Mouse (Mus musculus) thymus, adult 2 months (tissue): ENCODE measurements around the gene Fam107b. TPM values are rescaled to one million over a fixed set of nuclear protein-coding genes. Genes with fewer than 3 reads are reported as not detected.
"Not testable (repeated sequence)": the region's sequence is repeated elsewhere in the genome, so short reads cannot be mapped to it uniquely, and the experiment has no call there.

Experiments
- DNase-seq: peaks from one replicate; pipeline ENCODE4 v3.0.0; 2021
- H3K27ac ChIP-seq: fragments of 200-500 bp; 2 replicates; pipeline ENCODE4 v1.5.1; 2012; ENCODE audit warnings: low read length, control low read depth; ENCODE audit not compliant: control insufficient read depth, insufficient read depth
- H3K27me3 ChIP-seq: fragments of 200-500 bp; 2 replicates; pipeline ENCODE4 v1.6.1; 2012; ENCODE audit warnings: mild to moderate bottlenecking, low read length, moderate library complexity, mixed read lengths; ENCODE audit not compliant: control insufficient read depth, insufficient read depth
- H3K36me3 ChIP-seq: fragments of 200-500 bp; 2 replicates; pipeline ENCODE4 v1.6.1; 2012; ENCODE audit warnings: mild to moderate bottlenecking, low read length, moderate library complexity; ENCODE audit not compliant: control insufficient read depth, insufficient read depth
- H3K4me1 ChIP-seq: fragments of 200-500 bp; replicated peaks from 2 replicates; pipeline ENCODE4 v1.6.1; 2012; ENCODE audit warnings: low read length; ENCODE audit not compliant: control insufficient read depth, insufficient read depth
- H3K4me3 ChIP-seq: fragments of 200-500 bp; 2 replicates; pipeline ENCODE4 v1.5.1; 2012; ENCODE audit warnings: mild to moderate bottlenecking, low read length, control low read depth, moderate library complexity; ENCODE audit not compliant: control insufficient read depth, insufficient read depth
- CTCF ChIP-seq: fragments of 200-500 bp; IDR thresholded peaks from 2 replicates; pipeline ENCODE4 v1.5.1; 2012; ENCODE audit warnings: mild to moderate bottlenecking, control low read depth, low read length, moderate library complexity, borderline replicate concordance; ENCODE audit not compliant: control insufficient read depth, poor library complexity, insufficient read depth; ENCODE audit errors: extremely low read depth
- POLR2A ChIP-seq: fragments of 200-500 bp; IDR thresholded peaks from 2 replicates; pipeline ENCODE4 v1.6.1; 2012; ENCODE audit warnings: mild to moderate bottlenecking, low read length, control low read depth, moderate library complexity; ENCODE audit not compliant: control insufficient read depth, poor library complexity, insufficient read depth; ENCODE audit errors: extremely low read depth
- WGBS: fragments of 180-500 bp; shearing (Covaris S2); methylation state at CpG from one replicate; pipeline ENCODE4 v1.1.7; 2018; 5-methylcytosine and 5-hydroxymethylcytosine counted together
- polyA plus RNA-seq: library from polyadenylated mRNA; depleted of rRNA; stranded (reverse); fragments of >200 nt; gene quantifications from 2 replicates; pipeline ENCODE4 v1.2.3, GENCODE M21; 2012

The Fam107b gene
- polyA plus RNA-seq, 1 experiment, result 81.3 TPM

- Histone ChIP-seq H3K27me3 (no peaks in the 10 kb centered on the region), H3K27ac (no peak overlapping the region), H3K4me3 (no peak overlapping the region), H3K36me3 (no peaks in the 10 kb centered on the region), H3K4me1 (no peaks in the 10 kb centered on the region)
- no peak for TF ChIP-seq POLR2A
- no peak for TF ChIP-seq CTCF
- whole genome bisulfite sequencing, result 86% methylated on average over 4 of the region's 4 CpGs
- DNase-seq, result no peak
Measured at GRCm38 (mm10) chr2:3690221-3690620, 119.9 kb downstream of the Fam107b start.

- 99% methylated on average over 2 of the region's 2 CpGs for WGBS
Measured at GRCm38 (mm10) chr2:3692833-3693232, 122.5 kb downstream of the Fam107b start.

GRCm38 (mm10) chr2:3695900-3696299 lies 125.6 kb downstream of the Fam107b start:
- Histone ChIP-seq H3K4me3 (no peak overlapping the region), H3K4me1 (peaks cover 4% of the 10 kb centered on the region; the same call in 1 of the 2 replicates), H3K27me3 (no peaks in the 10 kb centered on the region; the same call in 1 of the 2 replicates), H3K27ac (no peak overlapping the region), H3K36me3 (no peaks in the 10 kb centered on the region)
- TF ChIP-seq POLR2A (no peak), CTCF (no peak)
- DNase-seq, result no peak
- 97% methylated on average over 5 of the region's 5 CpGs for WGBS

More at GRCm38 (mm10) chr2:3692833-3693232, 122.5 kb downstream of the Fam107b start:
- Histone ChIP-seq H3K27me3 (no peaks in the 10 kb centered on the region), H3K4me3 (no peak overlapping the region), H3K36me3 (no peaks in the 10 kb centered on the region), H3K4me1 (no peaks in the 10 kb centered on the region), H3K27ac (no peak overlapping the region)
- TF ChIP-seq CTCF, result no peak
- no peak for TF ChIP-seq POLR2A
- DNase-seq, result no peak

GRCm38 (mm10) chr2:3700368-3700767 lies 130.1 kb downstream of the Fam107b start:
- Histone ChIP-seq H3K36me3 (no peaks in the 10 kb centered on the region), H3K27ac (no peak overlapping the region), H3K4me3 (no peak overlapping the region), H3K4me1 (peaks cover 16% of the 10 kb centered on the region), H3K27me3 (no peaks in the 10 kb centered on the region; the same call in 1 of the 2 replicates)
- TF ChIP-seq CTCF (no peak), POLR2A (no peak)
- 32% methylated on average over 1 of the region's 1 CpGs for WGBS
- DNase-seq, result no peak

GRCm38 (mm10) chr2:3702640-3703190 lies 132.4 kb downstream of the Fam107b start:
- Histone ChIP-seq H3K4me3 (no peak overlapping the region), H3K36me3 (no peaks in the 10 kb centered on the region), H3K4me1 (peaks cover 16% of the 10 kb centered on the region), H3K27me3 (no peaks in the 10 kb centered on the region; the same call in 1 of the 2 replicates), H3K27ac (no peak overlapping the region)
- DNase-seq, result no peak
- 87% methylated on average over 7 of the region's 7 CpGs for WGBS
- TF ChIP-seq POLR2A, result no peak
- no peak for TF ChIP-seq CTCF

GRCm38 (mm10) chr2:3703806-3704205 lies 133.5 kb downstream of the Fam107b start:
- TF ChIP-seq POLR2A (no peak), CTCF (no peak)
- WGBS, result 21% methylated on average over 2 of the region's 2 CpGs
- no peak for DNase-seq
- Histone ChIP-seq H3K4me1 (peaks cover 16% of the 10 kb centered on the region), H3K27me3 (no peaks in the 10 kb centered on the region; the same call in 1 of the 2 replicates), H3K36me3 (no peaks in the 10 kb centered on the region), H3K27ac (no peak overlapping the region), H3K4me3 (no peak overlapping the region)

- peaks cover 12% of the 10 kb centered on the region for H3K4me1 ChIP-seq
- DNase-seq, result no peak
- H3K4me3 ChIP-seq, result no peak overlapping the region
- no peaks in the 10 kb centered on the region for H3K36me3 ChIP-seq
- WGBS, result 77% methylated on average over 9 of the region's 9 CpGs
- no peaks in the 10 kb centered on the region for H3K27me3 ChIP-seq
- TF ChIP-seq POLR2A (no peak), CTCF (no peak)
- peak overlapping the region; percentile 33; the same call in 1 of the 2 replicates for H3K27ac ChIP-seq
Measured at GRCm38 (mm10) chr2:3704311-3705162, 134.2 kb downstream of the Fam107b start.

- H3K36me3 ChIP-seq, H3K27ac ChIP-seq, DNase-seq, H3K27me3 ChIP-seq, H3K4me3 ChIP-seq: not testable (repeated sequence)
- WGBS, result 9% methylated on average over 3 of the region's 3 CpGs
- H3K4me1 ChIP-seq, result peaks cover 17% of the 10 kb centered on the region
Measured at GRCm38 (mm10) chr2:3705283-3705682, 135.0 kb downstream of the Fam107b start.
